Mouse (Mus musculus): ENCODE data around the gene Olfr1390.
"Not testable (repeated sequence)": the region's sequence is repeated elsewhere in the genome, so short reads cannot be mapped to it uniquely, and the experiment has no call there.

DNA sequence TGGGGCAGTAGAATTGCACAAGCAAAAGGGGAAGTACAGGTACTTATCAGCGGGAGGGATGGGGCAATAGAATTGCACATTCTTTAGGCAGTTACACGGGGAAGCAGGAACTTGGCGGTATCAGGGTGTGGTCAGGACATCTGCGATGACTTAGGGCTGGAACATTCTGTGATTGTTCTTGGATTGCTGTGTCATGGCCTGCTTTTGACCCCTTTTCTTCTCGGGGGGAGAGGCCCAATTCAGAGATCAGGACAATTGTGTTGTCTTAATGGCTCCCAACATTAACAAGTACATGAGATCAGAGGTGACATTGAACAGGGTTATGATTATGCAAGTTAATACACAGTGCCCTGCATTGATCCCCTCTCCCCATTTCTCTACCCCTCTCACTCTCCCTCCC lies 26.4 kb upstream of the Olfr1390 start:
- not testable (repeated sequence) for TF ChIP-seq CHD2 (IDR thresholded peaks at IDR 0.05; ENCODE audit: low read depth, low read length); ZC3H11A (IDR thresholded peaks at IDR 0.05; ENCODE audit: borderline replicate concordance, low read depth, low read length)
- peak; percentile 40; the same call in 1 of the 2 replicates for TF ChIP-seq MAFK (IDR thresholded peaks at IDR 0.05; ENCODE audit: insufficient read depth, low read depth, low read length)
